Mouse (Mus musculus): ENCODE data around the gene Cyb5r1. TPM values are rescaled to one million over a fixed set of nuclear protein-coding genes. Genes with fewer than 3 reads are reported as not detected.

Gene Cyb5r1
- polyA plus RNA-seq, 1 experiment from 2014 or later = 38.5 TPM

Other genes starting within 250 kb of the Cyb5r1 start
- 2.6 and 2.9 TPM in 2 replicates for gene Chil1, start 223.4 kb upstream of the Cyb5r1 start, polyA plus RNA-seq (2015; fragmentation: Nextera tagmentation; extraction: Ambion mirVana)
- 0.30 and 1.3 TPM in 2 replicates for gene Mybph, start 212.1 kb upstream of the Cyb5r1 start, polyA plus RNA-seq (2015; fragmentation: Nextera tagmentation; extraction: Ambion mirVana)
- gene Adora1, start 170.1 kb upstream of the Cyb5r1 start, polyA plus RNA-seq (2015; fragmentation: Nextera tagmentation; extraction: Ambion mirVana) = 11.8 and 13.8 TPM in 2 replicates
- 1.3 and 4.3 TPM in 2 replicates for gene Myog, start 115.6 kb upstream of the Cyb5r1 start, polyA plus RNA-seq (2015; fragmentation: Nextera tagmentation; extraction: Ambion mirVana)
- 5.8 and 6.1 TPM in 2 replicates for gene Ppfia4, start 72.6 kb upstream of the Cyb5r1 start, polyA plus RNA-seq (2015; fragmentation: Nextera tagmentation; extraction: Ambion mirVana)
- gene Tmem183a, start 43.6 kb upstream of the Cyb5r1 start, polyA plus RNA-seq (2015; fragmentation: Nextera tagmentation; extraction: Ambion mirVana) = 85.8 and 90.6 TPM in 2 replicates
- gene 4933406M09Rik, start 19.6 kb upstream of the Cyb5r1 start, polyA plus RNA-seq (2015; fragmentation: Nextera tagmentation; extraction: Ambion mirVana) = not detected in 2 replicates
- gene Adipor1, start 9.8 kb downstream of the Cyb5r1 start, polyA plus RNA-seq (2015; fragmentation: Nextera tagmentation; extraction: Ambion mirVana) = 82.5 and 93.6 TPM in 2 replicates
- gene Klhl12, start 50.0 kb downstream of the Cyb5r1 start, polyA plus RNA-seq (2015; fragmentation: Nextera tagmentation; extraction: Ambion mirVana) = 24.0 and 24.2 TPM in 2 replicates
- gene Rabif, start 89.1 kb downstream of the Cyb5r1 start, polyA plus RNA-seq (2015; fragmentation: Nextera tagmentation; extraction: Ambion mirVana) = 37.2 and 42.7 TPM in 2 replicates
- not detected in 2 replicates for gene Mgat4e, start 144.1 kb downstream of the Cyb5r1 start, polyA plus RNA-seq (2015; fragmentation: Nextera tagmentation; extraction: Ambion mirVana)
- 53.2 and 54.5 TPM in 2 replicates for gene Kdm5b, start 154.6 kb downstream of the Cyb5r1 start, polyA plus RNA-seq (2015; fragmentation: Nextera tagmentation; extraction: Ambion mirVana)
- 1.8 and 2.8 TPM in 2 replicates for gene Syt2, start 241.1 kb downstream of the Cyb5r1 start, polyA plus RNA-seq (2015; fragmentation: Nextera tagmentation; extraction: Ambion mirVana)

Measured in stomach, embryonic 15.5 days (tissue).